Comparison of ENCODE assay signal across 24 mouse cellular contexts in the genomic region with DNA sequence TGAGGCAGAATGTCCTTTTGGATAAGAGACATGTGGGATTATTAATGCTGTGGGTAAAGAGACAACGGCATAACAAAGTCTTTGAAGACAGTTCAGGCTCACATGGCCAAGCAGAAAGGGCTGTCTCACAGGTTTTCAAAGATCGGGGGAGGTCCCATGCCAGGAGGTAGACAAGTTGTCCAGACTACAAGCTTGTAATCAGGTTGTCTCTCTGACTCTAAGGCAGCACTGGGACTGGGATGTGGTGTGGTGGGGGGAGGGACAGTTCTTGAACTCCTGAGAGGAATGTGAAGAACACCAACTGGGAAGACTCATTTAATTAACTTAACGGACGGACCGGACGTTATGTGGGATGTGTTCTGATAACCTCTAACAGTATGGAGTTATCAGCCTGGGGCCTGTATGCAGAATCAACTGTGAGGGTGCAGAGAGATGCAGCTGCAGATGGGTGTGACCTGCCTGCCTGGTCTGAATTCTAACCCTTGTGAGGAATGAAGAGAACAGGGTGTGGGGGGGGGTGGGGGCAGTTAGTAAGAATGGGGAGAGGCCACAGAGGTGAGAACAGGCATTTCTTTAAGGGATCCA. TPM values are rescaled to one million over a fixed set of nuclear protein-coding genes. Genes with fewer than 3 reads are reported as not detected.
DNase-seq lines count a peak whose midpoint lies in the region; ATAC-seq lines count a peak whose summit lies in the region.
"Had no signal": no experiment of that assay in that cellular context is flagged by ENCODE, and none has a peak within 500 bp of the region (broad histone marks: within the 10 kb centered on the region; RNA-seq: fewer than 3 reads in every experiment).

No protein-coding gene starts in this region.

- H3K27me3 ChIP-seq in erythroblast, embryonic 14.5 days (ENCODE audit: control insufficient read depth): no peaks in the 10 kb centered on the region
- no peaks in the 10 kb centered on the region for H3K27me3 ChIP-seq in liver, embryonic 15.5 days
- H3K27me3 ChIP-seq in midbrain, embryonic 11.5 days (ENCODE audit: control insufficient read depth, insufficient read depth, low read length): no peaks in the 10 kb centered on the region
- H3K27me3 ChIP-seq: CH12.LX; embryonic facial prominence, embryonic 12.5 days had no signal

- ATAC-seq in liver, embryonic 15.5 days (ENCODE audit: insufficient read depth): peak; percentile 91
- no peak for ATAC-seq in midbrain, embryonic 11.5 days (ENCODE audit: low FRiP score)
- ATAC-seq: activated CD4-positive, CD25-positive, alpha-beta regulatory T cell, adult 4 months; forebrain, embryonic 16.5 days; inflammation-experienced regulatory T-cells, adult 6 months had no signal

- H3K4me2 ChIP-seq in liver, embryonic 15.5 days: peak overlapping the region; percentile 52
- H3K4me2 ChIP-seq in midbrain, embryonic 11.5 days: no peak overlapping the region
- H3K4me2 ChIP-seq: embryonic facial prominence, embryonic 12.5 days had no signal

- no peak overlapping the region; the same call in 1 of the 2 replicates for H3K9ac ChIP-seq in liver, embryonic 15.5 days
- no peak overlapping the region for H3K9ac ChIP-seq in midbrain, embryonic 11.5 days (ENCODE audit: low read length)
- H3K9ac ChIP-seq: embryonic facial prominence, embryonic 12.5 days had no signal

- peak overlapping the region; percentile 13 for H3K4me3 ChIP-seq in erythroblast, embryonic 14.5 days (replicated peaks)
- H3K4me3 ChIP-seq in liver, embryonic 15.5 days (replicated peaks): no peak overlapping the region
- H3K4me3 ChIP-seq in midbrain, embryonic 11.5 days (ENCODE audit: low read depth, low read length): no peak overlapping the region
- H3K4me3 ChIP-seq: embryonic facial prominence, embryonic 12.5 days; limb, embryonic 10.5 days; midbrain, embryonic 10.5 days had no signal

- H3K4me1 ChIP-seq in erythroblast, embryonic 14.5 days (ENCODE audit: control insufficient read depth): peaks cover 47% of the 10 kb centered on the region
- H3K4me1 ChIP-seq in liver, embryonic 15.5 days (replicated peaks): peaks cover 34% of the 10 kb centered on the region
- H3K4me1 ChIP-seq in midbrain, embryonic 11.5 days (ENCODE audit: control insufficient read depth, insufficient read depth, low read length): no peaks in the 10 kb centered on the region
- H3K4me1 ChIP-seq: embryonic facial prominence, embryonic 12.5 days had no signal

- 22% methylated on average over 6 of the region's 6 CpGs for WGBS in liver, embryonic 15.5 days (ENCODE audit: insufficient replicate concordance)
- WGBS in midbrain, embryonic 11.5 days: 93% methylated on average over 6 of the region's 6 CpGs

- DNase-seq in ES-CJ7 (ENCODE audit: low read depth, low spot score) (peak; percentile 21), R1 (ENCODE audit: low read depth, low spot score) (peak; percentile 68)
- no peak for DNase-seq in left cerebral cortex, postnatal 4 days
- DNase-seq in midbrain, embryonic 11.5 days (ENCODE audit: low spot score, missing footprints): no peak
- DNase-seq in heart, postnatal 36 days: no peak
- no peak for DNase-seq in adrenal gland, postnatal 10 days
- DNase-seq: adrenal gland, postnatal 25 days; cerebellum, adult 2 months; gastrocnemius, postnatal 25 days; kidney, adult 9 months; kidney, postnatal 25 days; lung, adult 18-20 months; lung, postnatal 36 days; retina, postnatal 1 day; right cerebral cortex, postnatal 4 days had no signal

- H3K36me3 ChIP-seq in erythroblast, embryonic 14.5 days (ENCODE audit: control insufficient read depth): no peaks in the 10 kb centered on the region
- H3K36me3 ChIP-seq in liver, embryonic 15.5 days (replicated peaks): no peaks in the 10 kb centered on the region
- H3K36me3 ChIP-seq in midbrain, embryonic 11.5 days (ENCODE audit: control insufficient read depth, insufficient read depth, low read length): no peaks in the 10 kb centered on the region
- H3K36me3 ChIP-seq: embryonic facial prominence, embryonic 12.5 days; limb, embryonic 10.5 days; midbrain, embryonic 10.5 days had no signal

- intact Hi-C loops in left cerebral cortex, postnatal 4 days (cut with DNase I): no loop called here
- intact Hi-C loops in heart, postnatal 36 days (cut with DNase I): no loop called here

- H3K27ac ChIP-seq in liver, embryonic 15.5 days (replicated peaks): peak overlapping the region; percentile 82
- H3K27ac ChIP-seq in midbrain, embryonic 11.5 days (ENCODE audit: low read depth, low read length): no peak overlapping the region
- H3K27ac ChIP-seq: embryonic facial prominence, embryonic 12.5 days; limb, embryonic 10.5 days; midbrain, embryonic 10.5 days had no signal

- no peaks in the 10 kb centered on the region for H3K9me3 ChIP-seq in erythroblast, embryonic 14.5 days (ENCODE audit: control insufficient read depth, low read length)
- no peaks in the 10 kb centered on the region for H3K9me3 ChIP-seq in liver, embryonic 15.5 days (replicated peaks)
- H3K9me3 ChIP-seq in midbrain, embryonic 11.5 days (ENCODE audit: control insufficient read depth, low read length): no peaks in the 10 kb centered on the region
- H3K9me3 ChIP-seq: embryonic facial prominence, embryonic 12.5 days; limb, embryonic 10.5 days; midbrain, embryonic 10.5 days had no signal

RNA-seq across cellular contexts. Expression of a gene that starts 25.0 kb away (rescaled TPM):
- polyA plus RNA-seq in erythroblast, embryonic 14.5 days (2012): 0.69 and 0.78 TPM in 2 replicates
- polyA plus RNA-seq in liver, embryonic 15.5 days (2015; fragmentation: Nextera tagmentation; extraction: Ambion mirVana): 9.9 and 11.6 TPM in 2 replicates
- 10 to 100 TPM; 27.1 to 31.6 TPM for total RNA-seq in left cerebral cortex, postnatal 4 days (2021)
- 12.4 and 15.0 TPM in 2 replicates for polyA plus RNA-seq in midbrain, embryonic 11.5 days (2014; fragmentation: Nextera tagmentation; extraction: Ambion mirVana)
- total RNA-seq in heart, postnatal 36 days (2021): 10 to 100 TPM; 17.7 to 22.2 TPM
- total RNA-seq in adrenal gland, postnatal 10 days (2021): 10 to 100 TPM; 24.9 to 34.0 TPM

Comparison
In these comparisons a context has a peak if more than half of its experiments do, and no peak if none do; other contexts are left out.
1. DNase-seq: peak in ES-CJ7 (single experiment) and R1 (single experiment); none in left cerebral cortex, postnatal 4 days (single experiment), midbrain, embryonic 11.5 days (single experiment), heart, postnatal 36 days (0 of 2) and adrenal gland, postnatal 10 days (single experiment).